Mouse (Mus musculus): ENCODE data around the gene Fads3. TPM values are rescaled to one million over a fixed set of nuclear protein-coding genes. Genes with fewer than 3 reads are reported as not detected.

Fads3 gene
- total and polyA plus RNA-seq, 2 experiments: 1.4 to 4.8 TPM

- no peak overlapping the region for H3K9ac ChIP-seq (ENCODE audit: low read depth, low read length)
- no peak overlapping the region for H3K27ac ChIP-seq (replicated peaks; ENCODE audit: insufficient read depth, low read depth, low read length)
- no peaks in the 10 kb centered on the region for H3K27me3 ChIP-seq (ENCODE audit: control insufficient read depth, insufficient read depth, low read length)
- peaks cover 7% of the 10 kb centered on the region for H3K4me1 ChIP-seq (ENCODE audit: control insufficient read depth, insufficient read depth, low read length)
- H3K36me3 ChIP-seq (ENCODE audit: control insufficient read depth, insufficient read depth, low read length): no peaks in the 10 kb centered on the region
- no peak for DNase-seq (ENCODE audit: extremely low read depth, low read depth, low spot score)
- TF ChIP-seq CTCF (IDR thresholded peaks at IDR 0.05; ENCODE audit: low read depth, low read length) (peak; percentile 91), POLR2A (IDR thresholded peaks at IDR 0.05; ENCODE audit: extremely low read depth, insufficient read depth, low read length) (no peak)
- H3K4me3 ChIP-seq (ENCODE audit: insufficient read depth, low read depth, low read length): no peak overlapping the region
- H3K79me2 ChIP-seq (ENCODE audit: control insufficient read depth, insufficient read depth, low read length): no peaks in the 10 kb centered on the region
- WGBS: 76% methylated on average over 8 of the region's 8 CpGs
These were observed 6.5 kb upstream of the Fads3 start for GRCm38 (mm10) chr19:10034785-10035447.

- Histone ChIP-seq H3K4me3 (ENCODE audit: insufficient read depth, low read depth, low read length) (no peak overlapping the region), H3K27me3 (ENCODE audit: control insufficient read depth, insufficient read depth, low read length) (no peaks in the 10 kb centered on the region), H3K36me3 (ENCODE audit: control insufficient read depth, insufficient read depth, low read length) (no peaks in the 10 kb centered on the region), H3K9ac (ENCODE audit: low read depth, low read length) (no peak overlapping the region), H3K27ac (replicated peaks; ENCODE audit: insufficient read depth, low read depth, low read length) (no peak overlapping the region), H3K4me1 (ENCODE audit: control insufficient read depth, insufficient read depth, low read length) (peaks cover 7% of the 10 kb centered on the region), H3K79me2 (ENCODE audit: control insufficient read depth, insufficient read depth, low read length) (no peaks in the 10 kb centered on the region)
- no peak for TF ChIP-seq POLR2A (IDR thresholded peaks at IDR 0.05; ENCODE audit: extremely low read depth, insufficient read depth, low read length)
- 56% methylated on average over 2 of the region's 2 CpGs for WGBS
- DNase-seq (ENCODE audit: extremely low read depth, low read depth, low spot score): no peak
These were observed 3.8 kb upstream of the Fads3 start for GRCm38 (mm10) chr19:10037534-10037933.

GRCm38 (mm10) chr19:10038364-10038763, 3.0 kb upstream of the Fads3 start:
- Histone ChIP-seq H3K4me1 (ENCODE audit: control insufficient read depth, insufficient read depth, low read length) (peaks cover 7% of the 10 kb centered on the region), H3K27me3 (ENCODE audit: control insufficient read depth, insufficient read depth, low read length) (no peaks in the 10 kb centered on the region), H3K4me3 (ENCODE audit: insufficient read depth, low read depth, low read length) (no peak overlapping the region), H3K27ac (replicated peaks; ENCODE audit: insufficient read depth, low read depth, low read length) (no peak overlapping the region), H3K9ac (ENCODE audit: low read depth, low read length) (no peak overlapping the region), H3K79me2 (ENCODE audit: control insufficient read depth, insufficient read depth, low read length) (no peaks in the 10 kb centered on the region), H3K36me3 (ENCODE audit: control insufficient read depth, insufficient read depth, low read length) (no peaks in the 10 kb centered on the region)
- WGBS: 44% methylated on average over 3 of the region's 3 CpGs
- TF ChIP-seq POLR2A (IDR thresholded peaks at IDR 0.05; ENCODE audit: extremely low read depth, insufficient read depth, low read length) (no peak), CTCF (IDR thresholded peaks at IDR 0.05; ENCODE audit: low read depth, low read length) (no peak)
- DNase-seq (ENCODE audit: extremely low read depth, low read depth, low spot score): peak; percentile 50

- no peaks in the 10 kb centered on the region for H3K36me3 ChIP-seq (ENCODE audit: control insufficient read depth, insufficient read depth, low read length)
- no peaks in the 10 kb centered on the region for H3K79me2 ChIP-seq (ENCODE audit: control insufficient read depth, insufficient read depth, low read length)
- H3K4me1 ChIP-seq (ENCODE audit: control insufficient read depth, insufficient read depth, low read length): peaks cover 7% of the 10 kb centered on the region
- TF ChIP-seq POLR2A (IDR thresholded peaks at IDR 0.05; ENCODE audit: extremely low read depth, insufficient read depth, low read length) (no peak), CTCF (IDR thresholded peaks at IDR 0.05; ENCODE audit: low read depth, low read length) (no peak)
- WGBS: 7% methylated on average over 3 of the region's 3 CpGs
- 0 out of 2 replicates have a peak overlapping the region, but pooled peaks have one; percentile 25 for H3K27ac ChIP-seq (replicated peaks; ENCODE audit: insufficient read depth, low read depth, low read length)
- H3K9ac ChIP-seq (ENCODE audit: low read depth, low read length): no peak overlapping the region
- H3K27me3 ChIP-seq (ENCODE audit: control insufficient read depth, insufficient read depth, low read length): no peaks in the 10 kb centered on the region
- DNase-seq (ENCODE audit: extremely low read depth, low read depth, low spot score): peak; percentile 55
- H3K4me3 ChIP-seq (ENCODE audit: insufficient read depth, low read depth, low read length): no peak overlapping the region
These were observed 2.5 kb upstream of the Fads3 start for GRCm38 (mm10) chr19:10038910-10039309.

- Histone ChIP-seq H3K79me2 (ENCODE audit: control insufficient read depth, insufficient read depth, low read length) (no peaks in the 10 kb centered on the region), H3K27ac (replicated peaks; ENCODE audit: insufficient read depth, low read depth, low read length) (no peak overlapping the region), H3K4me3 (ENCODE audit: insufficient read depth, low read depth, low read length) (no peak overlapping the region), H3K27me3 (ENCODE audit: control insufficient read depth, insufficient read depth, low read length) (no peaks in the 10 kb centered on the region), H3K9ac (ENCODE audit: low read depth, low read length) (no peak overlapping the region), H3K36me3 (ENCODE audit: control insufficient read depth, insufficient read depth, low read length) (no peaks in the 10 kb centered on the region), H3K4me1 (ENCODE audit: control insufficient read depth, insufficient read depth, low read length) (peaks cover 7% of the 10 kb centered on the region)
- DNase-seq (ENCODE audit: extremely low read depth, low read depth, low spot score): no peak
- TF ChIP-seq POLR2A (IDR thresholded peaks at IDR 0.05; ENCODE audit: extremely low read depth, insufficient read depth, low read length) (no peak), CTCF (IDR thresholded peaks at IDR 0.05; ENCODE audit: low read depth, low read length) (peak; percentile 53; the same call in 1 of the 2 replicates)
- WGBS: 86% methylated on average over 2 of the region's 2 CpGs
These were observed 1.8 kb upstream of the Fads3 start for GRCm38 (mm10) chr19:10039615-10040014.

- Histone ChIP-seq H3K79me2 (ENCODE audit: control insufficient read depth, insufficient read depth, low read length) (no peaks in the 10 kb centered on the region), H3K4me1 (ENCODE audit: control insufficient read depth, insufficient read depth, low read length) (peaks cover 7% of the 10 kb centered on the region), H3K36me3 (ENCODE audit: control insufficient read depth, insufficient read depth, low read length) (no peaks in the 10 kb centered on the region), H3K27ac (replicated peaks; ENCODE audit: insufficient read depth, low read depth, low read length) (no peak overlapping the region), H3K4me3 (ENCODE audit: insufficient read depth, low read depth, low read length) (peak overlapping the region; percentile 15; the same call in 1 of the 2 replicates), H3K27me3 (ENCODE audit: control insufficient read depth, insufficient read depth, low read length) (no peaks in the 10 kb centered on the region), H3K9ac (ENCODE audit: low read depth, low read length) (no peak overlapping the region)
- no peak for TF ChIP-seq CTCF (IDR thresholded peaks at IDR 0.05; ENCODE audit: low read depth, low read length)
- TF ChIP-seq POLR2A (IDR thresholded peaks at IDR 0.05; ENCODE audit: extremely low read depth, insufficient read depth, low read length): no peak
- WGBS: 34% methylated on average over 17 of the region's 20 CpGs
- DNase-seq (ENCODE audit: extremely low read depth, low read depth, low spot score): no peak
These were observed 442 bp upstream of the Fads3 start for GRCm38 (mm10) chr19:10040866-10041387.

All from liver, adult 2 months (tissue).